Mouse (Mus musculus) frontal cortex, postnatal 25 days (tissue): ENCODE measurements at regions not wholly inside any gene's neighbourhood (a gene's known extent, or its start where the extent isn't known, plus 50 kb on each side); places are given as distances from the start of the nearest gene placed in this dataset.
A peak's percentile ranks its signal among the peaks of the same experiment; 100 is the strongest.

Experiments used
- DNase-seq, 2 experiments: peaks; one replicate each; pipeline ENCODE4 v3.0.0; 2022; ENCODE audit warnings: low spot score in 2 of 2

DNA sequence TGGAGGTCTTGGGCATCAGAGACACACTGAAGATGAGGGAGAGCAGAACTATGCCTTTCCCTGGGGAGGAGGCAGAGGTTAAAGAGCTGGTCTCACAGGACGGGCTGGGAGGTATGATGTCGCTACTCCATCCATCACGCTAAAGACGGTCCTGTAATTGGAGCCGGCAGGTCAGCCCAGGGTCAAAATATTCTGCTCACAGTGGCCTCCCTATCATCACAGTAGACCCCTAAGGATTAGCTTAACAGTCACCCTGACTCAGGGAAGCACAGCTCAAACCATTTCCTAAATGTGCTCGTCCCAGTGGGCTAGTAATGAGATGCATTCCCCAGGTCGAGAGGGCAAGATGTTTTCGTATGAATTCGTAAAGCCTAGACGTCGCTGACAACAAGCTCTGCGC, 53.7 kb upstream of the Mon1b start:
- no peak for DNase-seq

DNA sequence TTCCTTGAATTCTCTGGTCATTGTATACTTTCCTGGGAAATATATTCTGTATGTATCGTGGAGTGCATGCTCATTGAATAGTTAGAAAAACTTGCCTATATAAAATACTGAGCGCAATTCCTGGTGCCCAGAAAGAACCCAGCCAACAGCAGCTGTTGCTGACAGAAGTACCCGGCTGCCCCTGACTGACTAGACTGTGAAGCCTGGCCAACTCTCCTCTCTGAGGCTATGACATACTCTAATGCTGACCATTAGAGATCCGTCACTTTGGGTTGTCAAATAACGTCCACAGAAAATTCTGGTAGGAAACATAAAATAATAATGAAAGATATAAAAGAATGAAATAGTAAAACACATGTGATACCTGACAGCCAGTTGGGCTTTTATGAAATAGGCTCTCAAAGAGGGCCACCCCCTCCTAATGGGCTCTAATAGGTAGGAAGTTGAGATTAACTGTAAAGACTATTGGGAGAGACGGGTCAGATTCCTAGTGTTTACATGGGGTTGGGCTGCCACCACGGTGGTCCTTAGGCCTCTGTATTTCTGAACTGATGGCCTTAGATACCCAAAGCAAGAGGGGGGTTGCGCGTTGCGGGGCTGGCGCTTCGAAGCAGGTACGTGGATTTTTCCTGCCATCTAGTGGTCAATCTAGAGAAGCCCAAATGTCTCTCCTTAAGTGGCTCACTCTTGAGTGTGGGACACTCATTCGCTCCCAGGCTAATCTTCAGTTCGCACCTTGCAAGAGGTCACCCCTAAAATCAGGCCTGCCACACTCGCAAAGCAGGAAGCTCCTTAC, 53.0 kb upstream of the Mon1b start:
- DNase-seq: peak in 1 of 2 experiments; percentile 18

DNA sequence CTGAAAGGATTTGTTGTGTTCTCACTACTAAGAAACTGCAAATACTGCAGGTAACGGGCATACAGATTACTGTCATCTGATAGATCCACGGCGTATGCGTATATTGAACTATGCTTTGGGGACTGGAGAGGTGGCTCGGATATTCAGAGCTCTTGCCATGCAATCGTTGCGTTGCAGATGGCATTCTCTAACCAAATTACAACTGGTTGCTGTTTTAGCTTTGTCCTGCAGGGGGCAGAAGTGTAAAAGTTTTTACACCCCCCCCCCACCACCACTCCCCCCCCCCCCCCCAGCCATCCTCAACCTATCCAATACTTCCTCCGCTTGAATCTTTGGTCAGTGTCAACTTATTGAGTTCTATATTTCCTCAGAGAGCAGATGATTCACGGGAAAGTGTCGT, 51.6 kb upstream of the Mon1b start:
- DNase-seq: no peak
